Mouse (Mus musculus) lung, postnatal 0 days (tissue): ENCODE data around the gene Olfr44. TPM values are rescaled to one million over a fixed set of nuclear protein-coding genes. Genes with fewer than 3 reads are reported as not detected.

Source experiments
- ATAC-seq: fragments of 200-750 bp; cut with Nextera tagmentation; 2 replicates; pipeline ENCODE4 v1.8.0; 2017; ENCODE audit warnings: moderate library complexity
- DNase-seq: peaks from one replicate; pipeline ENCODE4 v3.0.0-alpha.2; 2016; ENCODE audit warnings: low spot score
- H3K27ac ChIP-seq: fragments of 300-500 bp; sonication (generic); 2 replicates; pipeline ENCODE4 v1.5.1; 2014; ENCODE audit warnings: antibody characterized with exemption, mild to moderate bottlenecking, low read length, mixed read lengths
- H3K27me3 ChIP-seq: fragments of 300-500 bp; sonication (generic); replicated peaks from 2 replicates; pipeline ENCODE4 v1.6.1; 2014; ENCODE audit warnings: low read length, mixed read lengths; ENCODE audit not compliant: insufficient read depth
- H3K36me3 ChIP-seq: fragments of 300-500 bp; sonication (generic); 2 replicates; pipeline ENCODE4 v1.6.1; 2014; ENCODE audit warnings: low read length, mixed read lengths; ENCODE audit not compliant: insufficient read depth
- H3K4me1 ChIP-seq: fragments of 300-500 bp; sonication (generic); 2 replicates; pipeline ENCODE4 v1.6.1; 2014; ENCODE audit warnings: antibody characterized with exemption, low read depth, low read length, mixed read lengths; ENCODE audit not compliant: insufficient read depth
- H3K4me2 ChIP-seq: fragments of 300-500 bp; sonication (generic); replicated peaks from 2 replicates; pipeline ENCODE4 v1.6.1; 2014; ENCODE audit warnings: low read depth, mild to moderate bottlenecking, low read length, moderate library complexity, mixed read lengths
- H3K4me3 ChIP-seq: fragments of 300-500 bp; sonication (generic); 2 replicates; pipeline ENCODE4 v1.5.1; 2014; ENCODE audit warnings: low read depth, low read length
- H3K9ac ChIP-seq: fragments of 300-500 bp; sonication (generic); replicated peaks from 2 replicates; pipeline ENCODE4 v1.6.1; 2014; ENCODE audit warnings: low read depth, mild to moderate bottlenecking
- H3K9me3 ChIP-seq: fragments of 300-500 bp; sonication (generic); 2 replicates; pipeline ENCODE4 v1.6.1; 2016; ENCODE audit warnings: low read length, mixed read lengths
- CTCF ChIP-seq: IDR thresholded peaks from 2 replicates; pipeline ENCODE4 v1.5.1; 2016; ENCODE audit warnings: antibody characterized with exemption, mild to moderate bottlenecking
- EP300 ChIP-seq: IDR thresholded peaks from 2 replicates; pipeline ENCODE4 v1.6.1; 2016; ENCODE audit warnings: antibody characterized with exemption, mild to moderate bottlenecking, control low read depth
- WGBS: fragments of 180-500 bp; shearing (Covaris S2); extraction: QIAGEN DNeasy Blood & Tissue Kit; methylation state at CpG from one replicate; pipeline ENCODE4 v1.1.7; 2014; 5-methylcytosine and 5-hydroxymethylcytosine counted together
- polyA plus RNA-seq: library from polyadenylated mRNA; unstranded; fragments of >200 nt; fragmentation: Nextera tagmentation; extraction: Ambion mirVana; gene quantifications from 2 replicates; pipeline ENCODE4 v1.2.1, GENCODE M21; 2015

Gene Olfr44
- polyA plus RNA-seq, 1 experiment from 2014 or later = not detected

DNA sequence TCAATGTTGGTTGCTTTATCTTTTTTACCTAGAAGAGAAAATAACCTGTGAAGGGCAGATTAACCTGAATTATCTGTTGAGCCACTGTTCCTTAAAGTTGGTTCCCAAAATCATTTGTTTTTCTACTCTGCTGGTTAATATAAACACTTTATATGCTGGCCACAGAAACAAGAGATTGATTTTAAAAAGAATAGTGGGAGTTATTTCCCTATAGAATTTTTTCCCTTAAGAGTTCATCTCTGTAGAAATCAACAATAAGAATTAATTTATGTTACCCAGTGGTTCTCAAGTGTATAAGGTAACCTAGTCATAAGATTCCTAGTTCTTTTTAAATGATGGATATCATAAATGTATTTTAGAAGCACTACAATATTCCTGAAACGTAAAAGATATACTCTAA lies 22.0 kb downstream of the Olfr44 start, which contains the start of gene Olfr955:
Gene Olfr955 (minus strand): TSS at position 101 of the 400 bp plus-strand sequence.
- H3K27ac ChIP-seq = no peak within 1 kb of the TSS
- no peaks in the 10 kb centered on the region for H3K36me3 ChIP-seq
- no peaks in the 10 kb centered on the region for H3K4me1 ChIP-seq
- no peaks in the 10 kb centered on the region for H3K27me3 ChIP-seq
- H3K4me3 ChIP-seq = no peak within 1 kb of the TSS
- no peak for ATAC-seq
- TF ChIP-seq CTCF = no peak
- TF ChIP-seq EP300 = no peak
- H3K9me3 ChIP-seq = no peaks in the 10 kb centered on the region
- H3K9ac ChIP-seq = no peak within 1 kb of the TSS
- no peak within 1 kb of the TSS for H3K4me2 ChIP-seq
- 36% methylated on average over 1 of the region's 1 CpGs for WGBS
- no peak for DNase-seq

GRCm38 (mm10) chr9:39456401-39456800 lies 37.4 kb downstream of the Olfr44 start, which contains the start of gene Olfr954:
TSS of gene Olfr954 (plus strand) at chr9:39456701.
- H3K27ac ChIP-seq = no peak within 1 kb of the TSS
- no peak for ATAC-seq
- 76% methylated on average over 6 of the region's 6 CpGs for WGBS
- no peak within 1 kb of the TSS for H3K9ac ChIP-seq
- H3K27me3 ChIP-seq = no peaks in the 10 kb centered on the region
- no peaks in the 10 kb centered on the region for H3K9me3 ChIP-seq
- H3K4me2 ChIP-seq = no peak within 1 kb of the TSS
- no peak for DNase-seq
- no peaks in the 10 kb centered on the region for H3K4me1 ChIP-seq
- H3K4me3 ChIP-seq = no peak within 1 kb of the TSS
- H3K36me3 ChIP-seq = no peaks in the 10 kb centered on the region
- TF ChIP-seq EP300 (no peak), CTCF (no peak)

Other genes starting within 250 kb of the Olfr44 start
- not detected in 2 replicates for gene Olfr1537, start 244.0 kb downstream of the Olfr44 start, polyA plus RNA-seq
- not detected in 2 replicates for gene Olfr945, start 217.2 kb downstream of the Olfr44 start, polyA plus RNA-seq
- gene Olfr948, start 167.9 kb downstream of the Olfr44 start, polyA plus RNA-seq = not detected in 2 replicates
- gene Olfr951, start 106.6 kb downstream of the Olfr44 start, polyA plus RNA-seq = not detected in 2 replicates
- not detected in 2 replicates for gene Olfr952, start 66.8 kb downstream of the Olfr44 start, polyA plus RNA-seq
- not detected in 2 replicates for gene Olfr954, start 37.3 kb downstream of the Olfr44 start, polyA plus RNA-seq
- gene Olfr955, start 22.1 kb downstream of the Olfr44 start, polyA plus RNA-seq = not detected in 2 replicates
- not detected in 2 replicates for gene Olfr957, start 21.8 kb upstream of the Olfr44 start, polyA plus RNA-seq
- not detected in 2 replicates for gene Olfr958, start 60.1 kb upstream of the Olfr44 start, polyA plus RNA-seq
- gene Olfr959, start 81.6 kb upstream of the Olfr44 start, polyA plus RNA-seq = not detected in 2 replicates
- 1.4 and 1.7 TPM in 2 replicates for gene AW551984, start 110.4 kb upstream of the Olfr44 start, polyA plus RNA-seq
- not detected in 2 replicates for gene Olfr148, start 116.7 kb upstream of the Olfr44 start, polyA plus RNA-seq
- gene Olfr960, start 127.4 kb upstream of the Olfr44 start, polyA plus RNA-seq = not detected in 2 replicates
- gene Olfr961, start 151.1 kb upstream of the Olfr44 start, polyA plus RNA-seq = not detected in 2 replicates
- not detected in 2 replicates for gene Olfr963, start 173.2 kb upstream of the Olfr44 start, polyA plus RNA-seq
- not detected in 2 replicates for gene Olfr149, start 213.1 kb upstream of the Olfr44 start, polyA plus RNA-seq
- gene Olfr965, start 217.4 kb upstream of the Olfr44 start, polyA plus RNA-seq = not detected in 2 replicates
- not detected in 2 replicates for gene Olfr150, start 237.0 kb upstream of the Olfr44 start, polyA plus RNA-seq